Mouse (Mus musculus): Measurements from ENCODE around the gene Dennd1b.

Gene Dennd1b

DNA sequence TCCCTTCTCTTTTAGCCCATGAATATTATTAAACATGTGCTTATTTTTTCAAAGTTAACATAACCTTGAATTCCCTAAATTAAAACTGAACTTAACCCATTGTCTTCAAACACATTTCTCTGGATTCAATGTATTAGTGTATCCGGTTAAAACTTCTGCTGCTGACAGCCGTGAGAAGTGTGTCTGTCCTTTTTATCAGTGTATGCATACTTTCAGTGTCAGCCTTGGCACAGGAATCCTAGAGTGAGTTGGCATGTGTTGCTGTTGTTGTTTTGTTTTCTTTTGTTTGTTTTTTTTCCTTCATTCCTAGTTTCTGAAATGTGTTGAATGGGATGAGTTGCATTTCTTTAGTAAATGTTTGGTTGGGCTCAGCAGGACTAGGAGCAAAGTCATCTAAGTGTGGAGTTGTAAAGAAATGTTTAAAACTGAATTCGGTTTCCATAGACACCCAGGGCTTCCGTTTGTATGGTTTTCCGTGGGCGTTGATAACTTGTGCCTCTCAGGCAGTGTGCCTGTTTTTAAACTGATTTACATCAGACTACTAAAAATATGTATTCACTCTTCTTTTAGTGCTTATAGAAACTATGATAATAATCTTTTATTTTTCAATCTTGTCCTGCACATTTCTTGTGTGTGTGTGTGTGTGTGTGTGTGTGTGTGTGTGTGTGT is 217.4 kb downstream of the Dennd1b start:
- no peak for DNase-seq (ENCODE audit: low read depth, low spot score)

- DNase-seq (ENCODE audit: low read depth, low spot score): no peak
These were observed 229.4 kb downstream of the Dennd1b start for GRCm38 (mm10) chr1:139192635-139193034.

GRCm38 (mm10) chr1:139194011-139194410 is 230.8 kb downstream of the Dennd1b start:
- DNase-seq (ENCODE audit: low read depth, low spot score): no peak

- DNase-seq (ENCODE audit: low read depth, low spot score): no peak
These were observed 231.3 kb downstream of the Dennd1b start for GRCm38 (mm10) chr1:139194428-139195028.

DNA sequence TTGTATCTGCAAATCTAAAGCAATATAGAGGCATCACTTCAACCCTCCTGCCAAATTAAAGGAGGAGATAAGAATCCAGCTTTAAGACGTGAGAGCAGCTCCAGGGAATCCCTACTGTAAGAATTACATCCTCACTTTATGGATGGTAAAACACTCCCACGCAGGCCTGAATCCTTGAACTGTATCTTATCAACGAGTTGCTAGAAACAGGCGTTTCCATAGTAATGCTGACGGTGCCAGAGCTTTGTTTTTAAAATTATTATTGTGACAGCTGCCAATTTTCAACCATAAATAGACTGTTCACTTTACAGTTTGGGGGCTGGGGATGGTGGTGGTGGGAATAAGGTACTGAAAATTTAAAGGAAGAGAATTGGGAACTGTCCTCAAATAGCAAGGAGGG is 239.8 kb downstream of the Dennd1b start:
- no peak for DNase-seq (ENCODE audit: low read depth, low spot score)

DNA sequence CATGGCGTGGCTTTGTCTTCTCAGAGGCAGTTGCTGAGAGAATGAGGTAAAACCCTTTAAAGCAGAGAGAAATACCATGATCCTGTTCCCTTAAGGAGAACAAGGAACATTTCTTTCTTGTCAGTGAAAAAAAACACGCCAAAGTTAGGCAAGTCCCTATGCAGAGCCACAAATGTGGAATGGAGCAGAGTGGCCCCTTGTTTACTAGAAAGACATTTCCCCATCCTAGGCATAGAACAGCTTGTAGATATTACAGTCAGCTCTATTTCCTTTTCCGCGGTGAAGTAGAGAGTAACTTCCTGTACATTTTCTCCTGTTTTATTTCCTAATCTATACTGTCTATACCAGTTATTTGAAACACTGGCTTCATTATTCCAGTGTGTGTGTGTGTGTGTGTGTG is 243.0 kb downstream of the Dennd1b start:
- no peak for DNase-seq (ENCODE audit: low read depth, low spot score)

- no peak for DNase-seq (ENCODE audit: low read depth, low spot score)
These were observed 246.6 kb downstream of the Dennd1b start for GRCm38 (mm10) chr1:139209796-139210195.

- no peak for DNase-seq (ENCODE audit: low read depth, low spot score)
These were observed 247.3 kb downstream of the Dennd1b start for GRCm38 (mm10) chr1:139210505-139210904.

- no peak for DNase-seq (ENCODE audit: low read depth, low spot score)
These were observed 252.1 kb downstream of the Dennd1b start for GRCm38 (mm10) chr1:139215311-139215710.

DNA sequence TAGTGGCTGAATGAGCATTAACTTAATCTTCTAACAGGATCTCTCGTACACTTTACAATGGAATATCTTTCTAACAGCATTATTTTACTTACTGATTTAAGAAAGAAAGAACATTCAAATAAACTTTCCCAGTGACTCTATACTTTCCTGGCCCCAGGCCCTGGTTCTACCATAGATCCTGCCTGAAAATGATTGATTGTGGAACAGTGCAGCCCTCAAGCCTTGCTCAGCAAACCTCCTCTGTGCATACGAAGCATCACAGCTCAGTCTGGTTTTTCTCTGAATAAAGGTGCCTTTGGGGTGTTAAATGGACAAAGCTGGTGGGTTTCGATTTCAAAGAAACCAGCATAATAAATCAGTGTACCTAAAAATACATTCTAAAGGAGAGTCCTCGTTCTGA is 260.6 kb downstream of the Dennd1b start:
- DNase-seq (ENCODE audit: low read depth, low spot score): no peak

DNA sequence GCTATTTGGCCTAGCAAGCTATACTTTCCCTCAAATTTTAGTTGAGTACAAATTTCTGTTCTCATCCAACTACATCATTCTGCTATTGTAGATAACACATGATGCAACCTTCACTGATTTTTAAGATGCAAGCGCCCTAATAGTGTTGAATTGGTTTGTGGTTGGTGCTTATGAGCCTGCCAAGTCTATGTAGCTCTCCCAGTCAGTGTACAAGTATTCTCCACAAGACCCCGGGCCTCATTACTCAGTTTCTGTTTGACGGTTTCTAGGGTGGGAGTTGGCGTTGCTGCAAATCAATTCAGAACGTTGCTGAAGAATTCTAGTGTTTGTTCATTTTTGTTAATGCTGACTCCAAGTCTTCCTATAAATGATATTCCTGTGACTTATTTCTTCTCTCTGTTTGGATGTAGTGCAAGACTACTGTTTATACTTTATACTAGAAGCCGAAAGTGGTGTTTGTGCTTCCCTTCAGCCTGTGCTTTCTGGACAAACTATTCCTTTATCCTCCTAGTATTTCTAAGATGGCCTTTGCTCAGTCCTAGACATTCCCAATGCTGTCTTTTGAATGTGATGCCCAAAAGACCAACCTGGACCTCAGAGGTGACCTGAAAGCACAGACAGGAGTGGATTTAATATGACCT is 261.2 kb downstream of the Dennd1b start:
- DNase-seq (ENCODE audit: low read depth, low spot score): no peak

Data from A20 (cell line).